Mouse (Mus musculus): Measurements from ENCODE around the gene Baz1a. TPM values are rescaled to one million over a fixed set of nuclear protein-coding genes. Genes with fewer than 3 reads are reported as not detected.

Baz1a gene
- polyA plus RNA-seq, 1 experiment from 2014 or later: 25.2 TPM

DNA sequence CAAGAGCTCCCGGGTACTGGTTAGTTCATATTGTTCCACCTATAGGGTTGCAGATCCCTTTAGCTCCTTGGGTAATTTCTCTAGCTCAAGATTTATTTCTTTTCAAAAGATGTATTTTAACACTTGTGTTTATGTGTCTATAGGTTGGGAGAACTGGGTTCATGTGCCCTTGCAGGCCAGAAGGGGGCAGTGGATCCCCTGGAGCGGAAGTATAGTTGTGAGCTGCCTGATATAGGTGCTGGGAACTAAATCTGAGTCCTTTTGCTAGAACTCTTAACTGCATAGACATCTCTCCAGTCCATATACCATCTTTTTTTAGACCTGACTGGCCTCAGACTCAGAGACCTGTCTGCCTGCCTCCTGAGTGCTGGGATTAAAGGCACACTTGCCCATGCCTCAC lies 123.7 kb downstream of the Baz1a start:
- H3K9ac ChIP-seq (ENCODE audit: low read depth, low read length): no peak overlapping the region
- 98% methylated on average over 2 of the region's 2 CpGs for WGBS
- no peaks in the 10 kb centered on the region for H3K27me3 ChIP-seq (ENCODE audit: control insufficient read depth, insufficient read depth, low read length)
- no peaks in the 10 kb centered on the region for H3K9me3 ChIP-seq (ENCODE audit: control insufficient read depth, low read length)
- no peaks in the 10 kb centered on the region for H3K36me3 ChIP-seq (ENCODE audit: control insufficient read depth, insufficient read depth, low read length)
- no peak for ATAC-seq (ENCODE audit: low FRiP score, low TSS enrichment)
- no peaks in the 10 kb centered on the region for H3K4me1 ChIP-seq (ENCODE audit: control insufficient read depth, insufficient read depth, low read length)
- H3K4me3 ChIP-seq (ENCODE audit: low read length): no peak overlapping the region
- no peak overlapping the region for H3K4me2 ChIP-seq (replicated peaks; ENCODE audit: low read depth, low read length)
- no peak overlapping the region for H3K27ac ChIP-seq (ENCODE audit: low read depth, low read length)

GRCm38 (mm10) chr12:54887580-54888127 lies 126.5 kb downstream of the Baz1a start:
- H3K27me3 ChIP-seq (ENCODE audit: control insufficient read depth, insufficient read depth, low read length): no peaks in the 10 kb centered on the region
- H3K36me3 ChIP-seq (ENCODE audit: control insufficient read depth, insufficient read depth, low read length): no peaks in the 10 kb centered on the region
- H3K4me2 ChIP-seq (replicated peaks; ENCODE audit: low read depth, low read length): no peak overlapping the region
- H3K27ac ChIP-seq (ENCODE audit: low read depth, low read length): no peak overlapping the region
- no peaks in the 10 kb centered on the region for H3K9me3 ChIP-seq (ENCODE audit: control insufficient read depth, low read length)
- ATAC-seq (ENCODE audit: low FRiP score, low TSS enrichment): no peak
- WGBS: 57% methylated on average over 4 of the region's 4 CpGs
- H3K4me3 ChIP-seq (ENCODE audit: low read length): no peak overlapping the region
- H3K4me1 ChIP-seq (ENCODE audit: control insufficient read depth, insufficient read depth, low read length): no peaks in the 10 kb centered on the region
- H3K9ac ChIP-seq (ENCODE audit: low read depth, low read length): no peak overlapping the region

- Histone ChIP-seq H3K9ac (ENCODE audit: low read depth, low read length) (no peak overlapping the region), H3K27ac (ENCODE audit: low read depth, low read length) (no peak overlapping the region), H3K9me3 (ENCODE audit: control insufficient read depth, low read length) (no peaks in the 10 kb centered on the region), H3K4me2 (replicated peaks; ENCODE audit: low read depth, low read length) (no peak overlapping the region), H3K4me1 (ENCODE audit: control insufficient read depth, insufficient read depth, low read length) (no peaks in the 10 kb centered on the region), H3K36me3 (ENCODE audit: control insufficient read depth, insufficient read depth, low read length) (no peaks in the 10 kb centered on the region), H3K4me3 (ENCODE audit: low read length) (no peak overlapping the region), H3K27me3 (ENCODE audit: control insufficient read depth, insufficient read depth, low read length) (no peaks in the 10 kb centered on the region)
- no peak for ATAC-seq (ENCODE audit: low FRiP score, low TSS enrichment)
- 16% methylated on average over 6 of the region's 6 CpGs for WGBS
These were observed 134.5 kb downstream of the Baz1a start for GRCm38 (mm10) chr12:54879630-54880029.

DNA sequence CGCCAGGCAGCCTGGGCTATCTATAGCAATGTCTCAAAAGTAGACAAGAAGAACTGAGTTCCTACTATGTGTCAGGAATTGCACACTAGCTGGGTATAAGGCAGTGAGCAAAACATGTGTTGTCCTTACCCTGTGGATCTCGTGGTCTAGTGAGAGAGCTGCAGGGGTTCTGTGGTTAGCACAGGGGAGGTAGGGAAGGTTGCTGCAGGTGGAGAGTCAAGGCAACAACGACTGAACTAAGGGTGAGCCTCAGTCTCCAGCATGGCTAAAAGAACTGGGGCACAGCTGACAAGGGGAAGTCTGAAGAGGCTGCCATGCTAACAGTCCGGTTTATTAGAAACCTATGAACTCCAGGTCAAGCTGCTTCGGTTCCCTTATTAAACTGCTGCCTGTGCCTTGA lies 134.9 kb downstream of the Baz1a start:
- no peak for ATAC-seq (ENCODE audit: low FRiP score, low TSS enrichment)
- Histone ChIP-seq H3K36me3 (ENCODE audit: control insufficient read depth, insufficient read depth, low read length) (no peaks in the 10 kb centered on the region), H3K9ac (ENCODE audit: low read depth, low read length) (no peak overlapping the region), H3K27ac (ENCODE audit: low read depth, low read length) (no peak overlapping the region), H3K4me3 (ENCODE audit: low read length) (no peak overlapping the region), H3K27me3 (ENCODE audit: control insufficient read depth, insufficient read depth, low read length) (no peaks in the 10 kb centered on the region), H3K9me3 (ENCODE audit: control insufficient read depth, low read length) (no peaks in the 10 kb centered on the region), H3K4me1 (ENCODE audit: control insufficient read depth, insufficient read depth, low read length) (no peaks in the 10 kb centered on the region), H3K4me2 (replicated peaks; ENCODE audit: low read depth, low read length) (no peak overlapping the region)
- WGBS: 77% methylated on average over 5 of the region's 5 CpGs

- Histone ChIP-seq H3K36me3 (ENCODE audit: control insufficient read depth, insufficient read depth, low read length) (no peaks in the 10 kb centered on the region), H3K4me3 (ENCODE audit: low read length) (no peak overlapping the region), H3K4me2 (replicated peaks; ENCODE audit: low read depth, low read length) (no peak overlapping the region), H3K27ac (ENCODE audit: low read depth, low read length) (no peak overlapping the region), H3K9me3 (ENCODE audit: control insufficient read depth, low read length) (no peaks in the 10 kb centered on the region), H3K4me1 (ENCODE audit: control insufficient read depth, insufficient read depth, low read length) (no peaks in the 10 kb centered on the region), H3K27me3 (ENCODE audit: control insufficient read depth, insufficient read depth, low read length) (no peaks in the 10 kb centered on the region), H3K9ac (ENCODE audit: low read depth, low read length) (no peak overlapping the region)
- WGBS: 91% methylated on average over 1 of the region's 1 CpGs
- ATAC-seq (ENCODE audit: low FRiP score, low TSS enrichment): no peak
These were observed 136.3 kb downstream of the Baz1a start for GRCm38 (mm10) chr12:54877875-54878274.

- H3K9me3 ChIP-seq (ENCODE audit: control insufficient read depth, low read length): no peaks in the 10 kb centered on the region
- H3K9ac ChIP-seq (ENCODE audit: low read depth, low read length): no peak overlapping the region
- no peaks in the 10 kb centered on the region for H3K36me3 ChIP-seq (ENCODE audit: control insufficient read depth, insufficient read depth, low read length)
- no peak overlapping the region for H3K4me2 ChIP-seq (replicated peaks; ENCODE audit: low read depth, low read length)
- no peaks in the 10 kb centered on the region for H3K4me1 ChIP-seq (ENCODE audit: control insufficient read depth, insufficient read depth, low read length)
- no peaks in the 10 kb centered on the region for H3K27me3 ChIP-seq (ENCODE audit: control insufficient read depth, insufficient read depth, low read length)
- no peak overlapping the region for H3K27ac ChIP-seq (ENCODE audit: low read depth, low read length)
- WGBS: 30% methylated on average over 5 of the region's 5 CpGs
- ATAC-seq (ENCODE audit: low FRiP score, low TSS enrichment): no peak
- H3K4me3 ChIP-seq (ENCODE audit: low read length): no peak overlapping the region
These were observed 137.3 kb downstream of the Baz1a start for GRCm38 (mm10) chr12:54876879-54877278.

GRCm38 (mm10) chr12:54874711-54875110 lies 139.4 kb downstream of the Baz1a start:
- Histone ChIP-seq H3K4me3 (ENCODE audit: low read length) (no peak overlapping the region), H3K9me3 (ENCODE audit: control insufficient read depth, low read length) (no peaks in the 10 kb centered on the region), H3K27me3 (ENCODE audit: control insufficient read depth, insufficient read depth, low read length) (no peaks in the 10 kb centered on the region), H3K9ac (ENCODE audit: low read depth, low read length) (no peak overlapping the region), H3K36me3 (ENCODE audit: control insufficient read depth, insufficient read depth, low read length) (no peaks in the 10 kb centered on the region), H3K27ac (ENCODE audit: low read depth, low read length) (no peak overlapping the region), H3K4me2 (replicated peaks; ENCODE audit: low read depth, low read length) (no peak overlapping the region), H3K4me1 (ENCODE audit: control insufficient read depth, insufficient read depth, low read length) (no peaks in the 10 kb centered on the region)
- no peak for ATAC-seq (ENCODE audit: low FRiP score, low TSS enrichment)
- 81% methylated on average over 6 of the region's 6 CpGs for WGBS

DNA sequence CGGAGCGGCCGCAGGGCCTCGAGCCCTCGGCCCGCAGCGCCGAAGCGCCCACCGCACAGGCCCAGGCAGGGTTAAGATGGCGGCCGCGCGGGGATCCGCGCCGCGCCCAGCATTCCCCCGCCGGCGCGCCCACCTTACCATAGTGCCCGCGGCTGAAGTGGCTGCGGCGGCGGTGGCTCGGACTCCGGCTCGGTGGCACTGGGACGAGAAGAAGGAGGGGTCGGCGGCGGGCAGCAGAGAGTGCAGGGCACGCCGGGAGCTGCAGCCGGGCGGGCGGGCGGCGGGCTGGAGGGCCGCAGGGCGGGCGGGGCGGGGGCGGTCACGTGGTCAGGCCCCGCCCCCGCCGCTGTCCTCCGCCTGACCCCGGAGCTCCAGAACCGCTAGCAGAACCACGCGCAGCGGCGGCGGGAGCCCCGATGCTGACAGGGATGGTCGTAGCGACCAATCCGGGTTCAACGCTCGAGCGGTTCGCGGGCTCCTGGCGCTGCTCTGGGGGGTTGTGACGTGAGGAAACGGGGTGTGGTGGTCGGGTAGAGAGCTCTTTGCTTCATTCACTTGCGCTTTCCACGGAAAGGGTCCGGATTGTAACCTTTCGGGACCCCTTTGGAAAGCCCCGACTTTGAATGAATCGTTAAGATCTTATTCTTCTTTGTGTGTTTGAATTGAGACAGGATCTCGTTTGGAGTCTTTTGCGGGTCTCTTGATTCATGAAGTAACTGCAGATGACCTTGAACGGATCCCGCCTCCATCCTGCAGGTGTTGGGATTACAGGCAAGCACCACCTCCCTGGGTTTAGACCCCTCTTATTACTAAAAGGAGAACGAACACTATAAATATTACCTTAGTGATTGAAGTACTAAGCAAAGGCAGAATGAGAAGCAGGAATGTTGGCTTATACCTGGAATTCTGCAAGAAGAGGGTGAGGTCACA lies 151.3 kb downstream of the Baz1a start, which contains the start of gene Cfl2:
Cfl2 (minus strand) TSS at position 272 of the 930 bp plus-strand sequence.
- WGBS: under 1% methylated on average over 75 of the region's 82 CpGs
- peak; percentile 94 for ATAC-seq (ENCODE audit: low FRiP score, low TSS enrichment)
- Histone ChIP-seq H3K36me3 (ENCODE audit: control insufficient read depth, insufficient read depth, low read length) (peaks cover 15% of the 10 kb centered on the region), H3K4me1 (ENCODE audit: control insufficient read depth, insufficient read depth, low read length) (peaks cover 5% of the 10 kb centered on the region; the same call in 1 of the 2 replicates), H3K27ac (ENCODE audit: low read depth, low read length) (peak within 1 kb of the TSS; percentile 98), H3K9ac (ENCODE audit: low read depth, low read length) (peak within 1 kb of the TSS; percentile 98), H3K4me2 (replicated peaks; ENCODE audit: low read depth, low read length) (peak within 1 kb of the TSS; percentile 51), H3K27me3 (ENCODE audit: control insufficient read depth, insufficient read depth, low read length) (no peaks in the 10 kb centered on the region), H3K9me3 (ENCODE audit: control insufficient read depth, low read length) (no peaks in the 10 kb centered on the region), H3K4me3 (ENCODE audit: low read length) (peak within 1 kb of the TSS; percentile 82)

DNA sequence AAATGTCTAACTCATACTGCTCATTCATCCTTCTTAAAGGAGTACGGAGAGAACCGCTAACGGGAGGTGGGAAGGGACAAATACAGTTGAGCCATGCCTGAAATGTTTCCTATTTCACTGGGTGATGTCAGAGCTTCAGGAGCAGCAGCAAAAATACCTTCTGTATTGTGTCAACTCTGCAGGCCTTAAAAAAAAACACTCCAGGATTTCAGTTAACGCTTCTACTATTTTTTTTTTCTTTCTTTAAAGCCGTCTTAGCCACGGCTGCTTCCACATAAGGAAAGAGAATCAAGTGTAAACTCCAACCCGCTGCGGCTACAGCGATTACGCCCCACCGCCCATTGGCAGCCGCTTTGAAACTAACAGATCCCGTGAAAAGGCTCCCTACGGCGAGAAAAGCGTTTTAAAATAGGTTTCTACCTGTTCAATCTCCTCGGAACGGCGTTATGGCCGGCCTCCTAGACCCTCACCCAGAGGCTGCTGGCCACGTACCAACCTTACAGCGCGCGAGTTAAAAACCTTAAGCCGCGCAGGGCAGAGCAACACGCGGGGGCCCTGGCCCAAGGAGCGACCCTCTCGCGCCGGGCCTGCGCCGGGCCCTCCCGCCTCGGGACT lies 152.1 kb downstream of the Baz1a start:
- H3K4me3 ChIP-seq (ENCODE audit: low read length): peak overlapping the region; percentile 82
- H3K4me1 ChIP-seq (ENCODE audit: control insufficient read depth, insufficient read depth, low read length): peaks cover 5% of the 10 kb centered on the region; the same call in 1 of the 2 replicates
- H3K4me2 ChIP-seq (replicated peaks; ENCODE audit: low read depth, low read length): peak overlapping the region; percentile 51
- H3K9ac ChIP-seq (ENCODE audit: low read depth, low read length): peak overlapping the region; percentile 98
- no peaks in the 10 kb centered on the region for H3K27me3 ChIP-seq (ENCODE audit: control insufficient read depth, insufficient read depth, low read length)
- ATAC-seq (ENCODE audit: low FRiP score, low TSS enrichment): no peak
- peaks cover 22% of the 10 kb centered on the region for H3K36me3 ChIP-seq (ENCODE audit: control insufficient read depth, insufficient read depth, low read length)
- no peaks in the 10 kb centered on the region for H3K9me3 ChIP-seq (ENCODE audit: control insufficient read depth, low read length)
- H3K27ac ChIP-seq (ENCODE audit: low read depth, low read length): peak overlapping the region; percentile 98
- WGBS: under 1% methylated on average over 35 of the region's 36 CpGs

Measured in kidney, embryonic 14.5 days (tissue).